Mouse (Mus musculus) embryonic facial prominence, embryonic 11.5 days (tissue): Measurements from ENCODE around the gene Lyst. TPM values are rescaled to one million over a fixed set of nuclear protein-coding genes. Genes with fewer than 3 reads are reported as not detected.

Source experiments
- ATAC-seq: fragments of 200-750 bp; cut with Nextera tagmentation; replicated peaks from 2 replicates; pipeline ENCODE4 v1.8.0; 2017; ENCODE audit warnings: low read depth; ENCODE audit not compliant: insufficient number of reproducible peaks, low FRiP score, low TSS enrichment
- DNase-seq: peaks from one replicate; pipeline ENCODE4 v3.0.0-alpha.2; 2015; ENCODE audit warnings: low spot score
- H3K27ac ChIP-seq: fragments of 300-500 bp; sonication (generic); replicated peaks from 2 replicates; pipeline ENCODE4 v1.5.1; 2014; ENCODE audit warnings: mild to moderate bottlenecking, low read depth, low read length, control low read depth
- H3K27me3 ChIP-seq: fragments of 300-500 bp; sonication (generic); 2 replicates; pipeline ENCODE4 v1.6.1; 2014; ENCODE audit warnings: mild to moderate bottlenecking, low read length, moderate library complexity, mixed read lengths; ENCODE audit not compliant: control insufficient read depth, insufficient read depth
- H3K36me3 ChIP-seq: fragments of 300-500 bp; sonication (generic); replicated peaks from 2 replicates; pipeline ENCODE4 v1.6.1; 2014; ENCODE audit warnings: low read depth, mild to moderate bottlenecking, low read length, moderate library complexity, mixed read lengths; ENCODE audit not compliant: control insufficient read depth, insufficient read depth
- H3K4me1 ChIP-seq: fragments of 300-500 bp; sonication (generic); 2 replicates; pipeline ENCODE4 v1.6.1; 2014; ENCODE audit warnings: low read length, mixed read lengths; ENCODE audit not compliant: control insufficient read depth, insufficient read depth
- H3K4me2 ChIP-seq: fragments of 300-500 bp; sonication (generic); 2 replicates; pipeline ENCODE4 v1.6.1; 2014; ENCODE audit warnings: low read depth, mild to moderate bottlenecking, control low read depth, low read length, moderate library complexity
- H3K4me3 ChIP-seq: fragments of 300-500 bp; sonication (generic); 2 replicates; pipeline ENCODE4 v1.5.1; 2014; ENCODE audit warnings: low read depth, low read length, control low read depth
- H3K9ac ChIP-seq: fragments of 300-500 bp; sonication (generic); replicated peaks from 2 replicates; pipeline ENCODE4 v1.6.1; 2014; ENCODE audit warnings: mild to moderate bottlenecking, control low read depth, low read length
- H3K9me3 ChIP-seq: fragments of 300-500 bp; sonication (generic); replicated peaks from 2 replicates; pipeline ENCODE4 v1.6.1; 2016; ENCODE audit warnings: mild to moderate bottlenecking, low read length, inconsistent platforms, mixed read lengths; ENCODE audit not compliant: control insufficient read depth
- WGBS: fragments of 180-500 bp; shearing (Covaris S2); extraction: QIAGEN DNeasy Blood & Tissue Kit; methylation state at CpG from one replicate; pipeline ENCODE4 v1.1.7; 2014; 5-methylcytosine and 5-hydroxymethylcytosine counted together
- polyA plus RNA-seq: library from polyadenylated mRNA; unstranded; fragments of >200 nt; fragmentation: Nextera tagmentation; extraction: Ambion mirVana; gene quantifications from 2 replicates; pipeline ENCODE4 v1.2.1, GENCODE M21; 2014

Gene Lyst
- polyA plus RNA-seq, 1 experiment from 2014 or later, result 1.6 TPM

DNA sequence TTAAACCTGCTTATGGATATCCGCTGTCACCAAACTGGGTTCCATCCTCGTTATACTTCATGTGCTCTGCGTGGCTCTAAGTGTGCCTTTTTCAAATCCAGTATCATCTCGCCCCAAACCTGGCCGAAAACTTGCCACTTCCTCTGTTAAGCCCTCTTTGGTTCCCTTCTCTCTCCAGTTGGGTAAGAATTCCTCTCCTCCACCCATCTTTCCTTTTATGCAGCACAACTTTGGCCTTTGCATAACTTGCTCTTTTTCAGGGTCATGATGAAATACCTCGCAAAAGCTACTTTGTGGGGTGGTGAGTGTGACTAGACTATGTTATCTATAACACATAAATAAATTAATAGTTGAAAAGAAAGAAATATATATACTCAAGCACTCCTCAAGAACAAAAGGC lies 22.6 kb upstream of the Lyst start:
- DNase-seq, result no peak
- no peak for ATAC-seq
- H3K4me3 ChIP-seq, result no peak overlapping the region

DNA sequence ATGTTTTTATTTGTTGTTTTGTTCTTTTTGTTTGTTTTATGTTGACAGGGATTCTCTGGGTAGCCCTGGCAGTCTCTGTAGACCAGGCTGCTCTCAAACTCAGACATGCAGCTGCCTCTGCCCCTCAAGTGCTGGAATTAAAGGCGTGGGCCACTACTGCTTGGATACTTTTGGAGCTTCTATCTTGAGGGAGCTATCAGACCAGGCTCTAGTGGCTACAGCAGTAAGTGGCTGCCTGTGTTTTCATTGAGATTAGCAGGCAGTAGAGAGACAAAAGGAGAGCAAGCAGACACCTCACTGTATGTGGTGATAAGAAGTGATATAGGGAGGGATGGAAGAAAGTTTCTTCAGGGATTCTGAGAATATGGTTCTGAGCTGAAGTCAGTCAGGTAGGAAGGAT lies 21.4 kb upstream of the Lyst start:
- no peaks in the 10 kb centered on the region for H3K27me3 ChIP-seq
- ATAC-seq (no peak), DNase-seq (no peak)
- H3K4me1 ChIP-seq, result no peaks in the 10 kb centered on the region
- no peak overlapping the region for H3K4me3 ChIP-seq
- H3K9me3 ChIP-seq, result no peaks in the 10 kb centered on the region
- no peak overlapping the region for H3K9ac ChIP-seq
- 52% methylated on average over 1 of the region's 1 CpGs for WGBS
- H3K4me2 ChIP-seq, result no peak overlapping the region
- no peaks in the 10 kb centered on the region for H3K36me3 ChIP-seq
- no peak overlapping the region for H3K27ac ChIP-seq

More for the DNA sequence above, 22.6 kb upstream of the Lyst start:
- H3K27ac ChIP-seq, result no peak overlapping the region
- no peaks in the 10 kb centered on the region for H3K27me3 ChIP-seq
- H3K36me3 ChIP-seq, result no peaks in the 10 kb centered on the region
- no peaks in the 10 kb centered on the region for H3K4me1 ChIP-seq
- H3K9ac ChIP-seq, result no peak overlapping the region
- H3K9me3 ChIP-seq, result no peaks in the 10 kb centered on the region
- no peak overlapping the region for H3K4me2 ChIP-seq
- WGBS, result 91% methylated on average over 6 of the region's 6 CpGs

GRCm38 (mm10) chr13:13569603-13570002 lies 20.6 kb upstream of the Lyst start:
- no peak for DNase-seq
- no peak overlapping the region for H3K9ac ChIP-seq
- no peak overlapping the region for H3K4me3 ChIP-seq
- H3K36me3 ChIP-seq, result no peaks in the 10 kb centered on the region
- H3K27ac ChIP-seq, result no peak overlapping the region
- H3K4me1 ChIP-seq, result no peaks in the 10 kb centered on the region
- H3K27me3 ChIP-seq, result no peaks in the 10 kb centered on the region
- no peak for ATAC-seq
- no peaks in the 10 kb centered on the region for H3K9me3 ChIP-seq
- no peak overlapping the region for H3K4me2 ChIP-seq

- DNase-seq, result no peak
- Histone ChIP-seq H3K4me1 (no peaks in the 10 kb centered on the region), H3K27me3 (no peaks in the 10 kb centered on the region), H3K27ac (no peak overlapping the region), H3K9ac (no peak overlapping the region), H3K4me2 (no peak overlapping the region), H3K4me3 (no peak overlapping the region), H3K9me3 (no peaks in the 10 kb centered on the region), H3K36me3 (no peaks in the 10 kb centered on the region)
- 74% methylated on average over 10 of the region's 10 CpGs for WGBS
- ATAC-seq, result no peak
Observed at GRCm38 (mm10) chr13:13572060-13572835, 17.9 kb upstream of the Lyst start.

- 87% methylated on average over 2 of the region's 2 CpGs for WGBS
- ATAC-seq (no peak), DNase-seq (no peak)
- H3K36me3 ChIP-seq, result no peaks in the 10 kb centered on the region
- H3K27me3 ChIP-seq, result no peaks in the 10 kb centered on the region
- H3K4me3 ChIP-seq, result no peak overlapping the region
- no peaks in the 10 kb centered on the region for H3K4me1 ChIP-seq
- no peak overlapping the region for H3K27ac ChIP-seq
- no peak overlapping the region for H3K9ac ChIP-seq
- H3K4me2 ChIP-seq, result no peak overlapping the region
- no peaks in the 10 kb centered on the region for H3K9me3 ChIP-seq
Observed at GRCm38 (mm10) chr13:13572941-13573340, 17.3 kb upstream of the Lyst start.

- ATAC-seq, result no peak
- Histone ChIP-seq H3K9me3 (no peaks in the 10 kb centered on the region), H3K27ac (no peak overlapping the region), H3K4me3 (no peak overlapping the region), H3K27me3 (no peaks in the 10 kb centered on the region), H3K36me3 (no peaks in the 10 kb centered on the region), H3K9ac (no peak overlapping the region), H3K4me1 (no peaks in the 10 kb centered on the region), H3K4me2 (no peak overlapping the region)
- DNase-seq, result no peak
- 73% methylated on average over 5 of the region's 5 CpGs for WGBS
Observed at GRCm38 (mm10) chr13:13573572-13574257, 16.5 kb upstream of the Lyst start.

DNA sequence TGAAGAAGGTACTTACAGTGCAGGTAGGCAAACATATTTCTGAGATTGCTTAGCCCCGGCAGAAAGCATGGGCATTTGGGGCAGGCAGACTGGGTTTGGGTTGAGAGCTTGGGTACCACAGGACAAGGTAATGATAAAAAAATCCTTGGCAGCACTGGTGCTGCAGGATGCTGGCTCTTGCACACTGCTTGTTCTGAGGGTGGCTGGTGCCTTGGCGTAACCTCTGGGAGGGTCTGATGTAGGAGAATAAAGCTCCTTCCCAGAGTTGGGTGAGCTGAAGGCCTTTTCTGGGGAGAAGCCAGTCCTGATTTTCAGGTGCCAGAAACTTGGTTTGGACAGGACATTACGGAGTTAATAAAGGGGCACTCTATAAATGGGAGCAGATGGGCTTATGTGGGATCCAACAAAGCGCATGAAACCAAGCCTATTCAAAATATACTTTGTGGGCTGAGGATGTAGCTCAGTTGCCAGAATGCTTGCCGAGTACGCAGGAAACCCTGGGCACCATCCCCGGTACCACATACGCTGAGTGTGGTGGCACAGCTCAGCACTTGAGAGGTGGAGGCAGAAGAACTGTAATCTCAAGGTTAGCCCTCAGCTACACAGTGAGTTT lies 15.8 kb upstream of the Lyst start:
- H3K9me3 ChIP-seq, result no peaks in the 10 kb centered on the region
- no peak overlapping the region for H3K4me3 ChIP-seq
- no peaks in the 10 kb centered on the region for H3K36me3 ChIP-seq
- no peak overlapping the region for H3K9ac ChIP-seq
- WGBS, result 70% methylated on average over 8 of the region's 8 CpGs
- H3K27me3 ChIP-seq, result no peaks in the 10 kb centered on the region
- no peak for ATAC-seq
- H3K4me1 ChIP-seq, result no peaks in the 10 kb centered on the region
- DNase-seq, result peak; percentile 3
- H3K4me2 ChIP-seq, result no peak overlapping the region
- H3K27ac ChIP-seq, result no peak overlapping the region

DNA sequence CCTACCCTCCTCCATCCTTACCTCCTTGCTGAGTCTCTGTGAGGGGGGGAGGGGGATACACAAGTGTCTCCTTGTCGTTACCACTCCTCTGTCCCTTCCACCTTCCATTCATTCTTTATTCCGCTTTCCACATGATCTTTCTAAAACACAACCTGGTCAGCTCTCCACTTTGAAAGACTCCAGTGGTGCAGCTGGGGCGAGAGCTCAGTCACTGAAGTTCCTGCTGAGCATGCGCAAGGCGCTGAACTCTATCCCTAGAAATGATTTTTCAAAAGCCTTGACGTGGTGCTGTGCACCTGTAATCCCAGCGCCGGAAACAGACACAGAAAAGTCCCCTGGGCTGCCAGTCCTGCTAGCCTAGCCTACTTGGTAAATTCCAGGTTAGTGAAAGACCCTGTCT lies 15.1 kb upstream of the Lyst start:
- Histone ChIP-seq H3K27me3 (no peaks in the 10 kb centered on the region), H3K4me1 (no peaks in the 10 kb centered on the region), H3K9ac (no peak overlapping the region), H3K4me2 (no peak overlapping the region), H3K9me3 (no peaks in the 10 kb centered on the region), H3K27ac (no peak overlapping the region), H3K36me3 (no peaks in the 10 kb centered on the region), H3K4me3 (no peak overlapping the region)
- DNase-seq (no peak), ATAC-seq (no peak)
- 72% methylated on average over 8 of the region's 8 CpGs for WGBS
